Mouse (Mus musculus) testis, postnatal 10 days (tissue): ENCODE data around the gene Nlgn1.
"Not testable (repeated sequence)": the region's sequence is repeated elsewhere in the genome, so short reads cannot be mapped to it uniquely, and the experiment has no call there.

ENCODE experiments used
- DNase-seq: peaks from one replicate; pipeline ENCODE4 v3.0.0; 2021; ENCODE audit warnings: low spot score

Nlgn1 gene

DNA sequence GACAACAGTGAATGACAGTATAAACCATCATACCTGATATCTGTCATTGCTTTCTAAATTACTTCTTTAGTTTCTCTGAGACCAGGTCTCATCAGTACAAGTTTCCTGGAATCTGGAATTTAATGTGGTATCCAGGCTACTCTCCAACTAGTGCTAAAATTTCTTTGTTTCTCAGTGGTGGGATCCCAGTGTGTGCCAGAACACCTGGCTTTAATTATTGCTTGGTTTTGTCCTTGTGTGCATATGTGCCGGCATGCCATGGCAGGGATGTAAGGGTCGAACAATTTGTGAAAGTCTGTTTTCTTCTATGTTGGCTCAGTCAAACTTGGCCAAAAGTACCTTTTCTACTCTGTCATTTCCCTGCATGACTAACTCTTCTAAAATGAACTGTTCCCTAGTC is 703.1 kb downstream of the Nlgn1 start:
- no peak for DNase-seq

DNA sequence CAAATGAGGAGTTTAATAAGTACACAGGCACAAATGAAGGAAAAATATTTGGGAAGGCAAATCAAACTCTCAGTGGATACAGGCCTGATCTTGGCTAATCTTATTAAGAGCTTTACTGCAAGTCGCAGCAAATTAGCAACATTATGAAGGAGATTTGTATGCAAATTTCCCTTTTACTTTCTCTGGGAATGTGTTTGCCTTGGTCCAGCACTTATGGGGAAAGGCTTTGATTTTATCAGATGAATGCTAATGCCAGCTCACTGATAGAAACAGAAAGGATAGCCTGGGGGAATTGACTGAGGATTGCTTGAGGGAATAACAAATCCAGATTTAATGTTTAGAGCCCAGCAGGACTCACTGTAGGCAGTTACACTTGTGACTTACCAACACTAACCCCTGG is 725.7 kb downstream of the Nlgn1 start:
- DNase-seq: no peak

DNA sequence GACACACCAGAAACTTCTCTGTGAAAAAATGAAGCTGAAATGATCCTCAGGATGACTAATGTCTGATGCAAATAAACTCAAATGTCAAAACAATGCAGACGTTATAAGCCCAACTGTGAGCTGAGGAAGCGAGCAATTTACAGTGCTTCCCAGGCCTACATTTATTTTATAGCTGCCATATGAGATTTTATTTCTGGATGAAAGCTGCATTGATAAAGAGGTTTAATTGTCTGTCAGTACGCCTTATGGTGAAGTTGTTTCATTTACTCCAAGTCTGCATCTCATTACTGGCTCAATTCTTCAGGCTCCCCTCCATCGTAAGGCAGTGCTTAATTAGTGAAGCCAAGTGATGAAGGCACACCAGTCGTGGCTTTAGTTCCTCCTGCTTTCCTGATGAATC is 734.7 kb downstream of the Nlgn1 start:
- no peak for DNase-seq

DNA sequence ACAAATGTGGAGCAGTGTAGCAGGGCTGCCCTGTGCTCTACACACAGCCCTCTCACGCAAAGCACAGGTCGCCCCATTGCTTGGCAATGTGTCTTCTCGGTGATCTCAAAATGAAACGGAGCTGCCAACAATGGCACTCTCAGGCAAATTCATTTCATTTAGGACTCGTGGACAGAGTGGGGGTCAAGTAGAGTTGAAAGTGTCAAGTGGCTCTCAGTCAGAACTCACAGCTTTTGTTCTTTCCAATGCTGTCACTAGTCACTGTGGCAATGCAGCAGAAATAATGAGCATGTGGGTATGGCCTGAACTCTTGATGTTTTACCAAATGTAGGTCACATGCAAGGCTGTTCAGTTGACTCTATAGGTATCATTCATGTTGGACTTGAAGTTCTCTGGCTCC is 756.7 kb downstream of the Nlgn1 start:
- DNase-seq: no peak

DNA sequence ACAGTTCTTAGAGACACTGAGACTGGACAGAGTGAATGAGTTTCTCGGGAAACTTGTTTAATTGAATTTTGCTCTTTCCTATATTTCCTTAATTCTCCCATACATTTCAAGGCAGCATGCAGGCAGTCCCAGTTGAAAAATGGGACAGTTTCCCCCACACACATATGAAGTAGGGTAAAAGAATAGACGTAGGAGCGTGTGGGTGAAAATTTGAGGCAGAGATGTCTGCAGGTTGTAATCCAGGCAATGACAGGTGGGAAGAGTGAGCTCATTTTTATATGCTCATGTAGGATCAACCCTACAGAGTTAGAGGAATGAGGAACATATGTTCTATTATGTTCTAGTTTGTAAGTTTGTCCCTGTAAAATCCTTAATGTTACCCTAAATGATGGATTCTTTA is 757.4 kb downstream of the Nlgn1 start:
- no peak for DNase-seq

DNA sequence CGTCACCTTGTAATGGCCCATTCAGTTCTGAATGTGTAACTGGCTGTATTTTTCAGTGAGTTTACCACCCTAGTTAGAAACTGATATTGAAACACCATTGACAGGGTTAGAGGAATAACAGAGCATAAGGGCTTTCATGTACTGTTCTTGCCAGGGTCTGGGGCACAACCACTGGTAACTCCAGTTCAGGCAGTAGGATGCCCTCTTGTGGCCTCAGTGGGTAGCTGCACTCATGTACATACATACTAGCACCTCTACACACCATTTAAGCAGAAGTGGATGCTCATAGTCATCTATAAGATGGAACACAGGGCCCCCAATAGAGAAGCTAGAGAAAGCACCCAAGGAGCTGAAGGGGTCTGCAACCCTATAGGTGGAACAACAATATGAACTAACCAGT is 773.7 kb downstream of the Nlgn1 start:
- DNase-seq: not testable (repeated sequence)

DNA sequence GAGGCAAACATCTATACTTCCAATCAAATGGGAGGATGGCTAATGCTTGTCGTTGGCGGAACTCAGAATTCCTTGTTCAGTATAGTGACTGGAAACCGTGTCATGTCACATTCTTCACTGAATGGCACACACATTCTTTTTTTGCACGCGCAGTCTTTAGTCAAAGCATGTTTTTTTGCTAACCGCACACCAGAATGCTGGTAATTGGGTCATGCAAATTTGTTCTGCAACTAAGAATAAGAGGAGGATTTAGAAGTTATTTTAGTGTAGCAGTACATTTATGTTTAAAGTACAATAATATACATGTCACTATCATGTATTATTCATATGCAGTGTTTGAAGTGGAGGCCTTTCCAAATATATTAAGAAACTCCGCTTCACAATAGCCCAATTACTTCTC is 783.2 kb downstream of the Nlgn1 start:
- not testable (repeated sequence) for DNase-seq

DNA sequence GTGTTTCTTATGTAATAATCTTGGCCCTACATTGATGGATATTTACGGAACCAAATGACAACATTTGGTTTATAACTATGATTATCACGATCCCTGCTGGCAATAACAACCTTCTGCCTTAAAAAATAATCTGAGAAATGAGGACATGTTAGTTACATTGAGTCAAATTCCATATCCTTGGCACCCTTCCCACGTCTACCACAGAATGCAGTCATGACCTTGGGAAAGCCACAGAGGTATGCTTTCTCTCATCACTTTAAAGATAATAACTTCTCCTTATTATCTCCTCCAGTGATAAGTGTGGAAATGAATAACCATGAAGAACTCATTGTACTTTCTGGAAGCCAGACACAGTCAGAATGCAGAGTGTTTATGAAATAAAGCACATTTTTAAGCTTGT is 808.0 kb downstream of the Nlgn1 start:
- peak; percentile 53 for DNase-seq

DNA sequence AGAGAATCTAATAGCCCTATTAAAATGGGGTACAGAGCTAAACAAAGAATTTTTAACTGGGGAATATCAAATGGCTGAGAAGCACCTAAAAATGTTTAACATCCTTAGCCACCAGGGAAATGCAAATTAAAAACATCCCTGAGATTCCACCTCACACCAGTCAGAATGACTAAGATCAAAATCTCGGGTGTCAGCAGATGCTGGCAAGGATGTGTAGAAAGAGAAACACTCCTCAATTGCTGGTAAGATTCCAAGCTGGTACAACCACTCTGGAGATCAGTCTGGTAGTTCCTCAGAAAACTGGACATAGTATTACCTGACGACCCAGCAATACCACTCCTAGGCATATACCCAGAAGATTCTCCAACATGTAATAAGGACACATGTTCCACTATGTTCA is 869.2 kb downstream of the Nlgn1 start:
- no peak for DNase-seq

DNA sequence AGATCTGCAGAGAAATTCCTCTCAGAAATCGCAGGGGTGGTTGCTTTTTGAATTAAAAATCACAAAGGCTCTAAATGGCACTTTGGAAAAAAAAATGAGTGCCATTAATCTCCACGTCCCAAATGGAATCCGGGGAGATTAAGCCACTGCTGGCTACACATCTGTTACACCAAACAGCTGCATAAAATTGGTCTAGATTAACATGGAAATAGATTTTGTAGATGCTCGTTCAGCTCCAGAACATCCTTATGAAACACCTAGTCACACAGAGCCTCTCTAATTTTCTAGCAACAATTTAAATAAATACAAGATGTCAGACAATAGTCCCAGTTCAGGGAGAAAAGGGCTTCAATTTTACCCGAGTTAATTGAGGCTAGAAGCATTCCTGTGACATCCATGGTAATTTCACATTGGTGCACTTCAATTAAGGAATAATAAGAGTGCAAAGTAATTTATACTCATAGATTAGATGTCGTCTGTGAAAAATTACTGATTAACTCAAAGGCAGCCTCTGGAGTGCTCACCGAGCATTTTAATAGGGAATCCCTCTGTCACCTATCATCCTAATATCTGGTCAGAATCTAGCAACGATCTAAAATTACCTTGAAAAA is 875.9 kb downstream of the Nlgn1 start:
- no peak for DNase-seq

DNA sequence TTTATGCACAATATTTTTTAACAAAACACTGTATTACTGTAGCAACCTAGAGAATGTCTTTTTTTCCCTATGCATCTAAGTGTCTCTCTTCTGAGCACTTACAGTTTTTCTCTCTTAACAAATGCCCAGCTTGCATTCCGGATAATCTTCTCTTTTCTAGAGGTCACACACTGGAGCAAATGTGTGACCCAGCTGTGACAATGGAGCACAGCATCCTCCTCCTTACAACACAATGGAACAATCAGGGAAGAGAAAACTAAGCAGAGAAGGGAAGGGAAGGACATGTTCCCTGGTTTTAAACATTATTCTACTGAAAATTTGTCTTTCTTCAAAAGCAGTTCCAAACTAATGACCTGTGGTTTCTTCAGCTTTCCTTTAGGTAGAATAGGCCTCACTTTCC is 879.9 kb downstream of the Nlgn1 start:
- DNase-seq: no peak

DNA sequence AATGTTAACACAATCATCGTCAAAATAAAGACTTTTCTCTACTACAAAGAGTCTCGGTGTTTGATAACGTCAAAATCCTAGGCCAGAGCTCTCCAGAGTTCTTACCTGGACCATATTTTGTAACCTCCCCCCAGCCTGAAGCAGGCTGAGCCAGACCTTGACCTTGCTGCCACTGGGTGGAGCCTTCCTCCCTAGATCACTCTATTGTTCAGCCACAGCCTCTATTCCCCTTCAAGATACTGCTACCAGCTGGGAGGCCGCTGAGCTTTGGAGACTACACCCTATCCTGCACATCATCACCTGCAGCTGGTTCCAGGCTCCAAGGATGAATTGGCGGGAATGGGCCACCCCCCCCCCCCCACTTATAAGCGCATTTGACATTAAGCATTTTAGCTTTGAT is 881.8 kb downstream of the Nlgn1 start:
- no peak for DNase-seq

DNA sequence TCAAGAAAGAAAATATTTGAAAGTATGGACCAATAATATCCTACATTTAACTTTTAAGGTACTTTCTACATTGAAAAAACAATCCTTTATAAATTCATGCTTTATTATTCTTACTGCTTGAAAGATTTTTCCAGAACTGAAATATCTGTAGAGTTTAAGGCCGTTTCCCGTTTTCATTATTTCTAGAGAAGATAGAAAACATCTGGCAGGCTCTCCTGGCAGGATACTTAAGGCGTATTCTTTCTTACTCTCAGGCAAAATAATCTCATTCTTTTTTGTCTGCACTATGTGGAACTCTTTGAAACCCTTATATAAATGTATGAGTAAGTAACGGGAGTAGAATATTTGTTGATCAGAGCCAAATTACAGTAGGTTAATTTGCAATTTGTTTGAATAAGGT is 882.9 kb downstream of the Nlgn1 start:
- DNase-seq: no peak

DNA sequence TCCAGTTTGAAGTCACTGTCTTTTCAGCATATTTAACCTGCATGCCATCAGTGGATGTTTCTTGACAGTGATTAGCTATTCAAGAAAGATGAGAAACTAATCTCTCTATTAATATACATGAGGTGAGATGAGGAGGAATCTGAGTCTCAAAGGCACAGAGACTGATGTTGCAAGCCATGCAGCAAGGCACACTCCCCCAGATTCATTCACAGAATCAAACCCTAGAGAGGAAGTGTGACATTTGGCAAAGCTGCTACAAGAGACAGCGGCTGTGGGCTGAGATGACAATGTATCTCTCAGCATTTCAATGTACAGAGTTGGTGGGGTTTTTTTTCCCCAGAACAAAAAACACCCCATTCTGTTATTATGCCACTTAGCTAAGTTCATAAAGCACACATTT is 885.1 kb downstream of the Nlgn1 start:
- no peak for DNase-seq

DNA sequence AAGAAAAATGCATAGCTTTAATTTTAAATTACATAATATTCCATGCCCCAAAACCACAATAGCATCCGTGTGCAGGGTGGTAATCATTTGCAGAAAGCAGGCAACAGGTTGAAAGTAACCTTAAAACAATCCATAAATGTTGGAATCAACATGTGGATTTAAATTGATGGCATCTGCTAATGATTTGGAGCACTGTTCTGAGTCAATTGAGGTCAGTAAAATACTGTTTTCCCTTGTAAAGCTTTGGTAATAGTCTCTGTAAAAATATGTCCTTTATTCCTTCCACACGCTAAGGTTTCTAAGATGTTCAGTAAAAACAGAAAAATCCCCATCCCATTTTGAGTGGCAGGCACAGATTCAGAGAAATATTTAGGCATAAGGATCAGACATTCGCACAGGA is 888.6 kb downstream of the Nlgn1 start:
- DNase-seq: no peak

DNA sequence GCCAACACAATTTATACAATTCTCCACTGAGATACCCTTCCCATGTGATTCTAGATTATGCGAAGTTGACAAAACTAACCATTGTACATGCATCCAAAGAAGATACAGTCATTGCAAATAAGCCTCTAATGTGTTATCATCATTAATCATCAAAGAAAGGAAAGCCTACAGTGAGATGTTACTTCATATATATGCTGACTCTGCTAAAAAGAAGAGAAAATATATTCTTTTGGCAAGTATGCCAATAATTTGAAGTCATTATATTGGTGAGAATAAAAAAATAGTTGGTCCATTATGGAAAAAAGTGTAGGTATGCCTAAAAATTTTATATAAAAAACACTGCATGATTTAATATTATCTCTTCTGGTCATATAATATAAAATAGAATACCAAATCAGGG is 889.6 kb downstream of the Nlgn1 start:
- no peak for DNase-seq

DNA sequence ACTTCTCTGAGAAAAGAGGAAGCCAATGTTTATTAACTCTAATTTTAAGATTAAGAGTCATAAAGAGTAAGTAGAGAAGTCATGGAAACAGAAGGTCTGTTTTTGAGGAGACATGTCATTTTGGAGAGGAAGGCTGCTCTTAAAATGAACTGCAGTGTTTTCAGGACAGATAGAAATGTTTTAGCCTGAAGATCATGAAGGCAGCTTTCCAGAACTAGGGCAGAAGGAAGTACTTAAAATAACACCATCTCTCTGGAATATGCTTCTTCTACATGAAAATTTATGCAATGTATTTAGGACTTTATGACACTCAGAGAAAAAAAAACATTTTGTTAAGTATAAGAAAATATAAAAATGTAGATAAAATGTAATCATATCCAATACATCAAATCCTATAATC is 905.3 kb downstream of the Nlgn1 start:
- DNase-seq: no peak

DNA sequence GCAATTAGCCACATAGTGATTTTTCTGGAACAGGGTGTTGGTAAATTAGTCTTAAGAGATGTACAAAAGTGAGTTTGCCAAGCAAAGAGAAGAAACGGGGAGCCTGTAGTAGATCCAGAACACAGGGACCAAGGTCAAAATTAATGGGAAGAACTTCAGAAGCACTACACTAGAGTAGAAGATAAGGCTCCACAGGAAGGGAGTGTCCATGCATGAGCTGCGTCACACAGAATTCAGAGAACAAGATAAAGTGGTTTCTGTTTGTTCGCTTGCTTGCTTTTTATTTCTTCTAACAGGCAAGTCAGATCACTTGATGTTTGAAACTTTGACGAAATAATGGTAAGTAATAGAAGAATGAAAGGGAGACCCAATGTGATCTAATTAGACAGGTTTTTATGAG is 920.3 kb downstream of the Nlgn1 start:
- DNase-seq: no peak
